Mouse (Mus musculus): ENCODE measurements around the gene Pgbd1. TPM values are rescaled to one million over a fixed set of nuclear protein-coding genes. Genes with fewer than 3 reads are reported as not detected.

Pgbd1 gene
- polyA plus RNA-seq, 1 experiment: 0.36 TPM

DNA sequence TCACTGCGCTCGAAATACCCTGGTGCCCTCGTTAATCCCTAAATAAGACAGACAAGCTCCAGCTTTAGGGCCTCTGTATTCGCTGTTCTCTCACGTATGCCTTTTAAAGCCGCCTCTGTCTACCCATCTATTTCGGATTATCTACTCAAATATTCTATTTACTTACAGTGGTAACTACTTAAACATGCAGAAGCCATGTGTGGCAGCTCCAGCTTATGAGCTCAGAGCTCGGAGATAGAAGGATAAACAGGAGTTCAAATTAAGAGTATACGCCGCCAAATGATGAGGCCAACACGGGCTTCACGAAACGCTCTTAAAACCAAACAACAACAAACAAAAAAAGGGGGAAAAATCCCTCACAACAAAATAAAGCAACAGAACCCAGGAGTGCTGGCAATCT lies 12.2 kb upstream of the Pgbd1 start:
- H3K27ac ChIP-seq (ENCODE audit: control insufficient read depth, insufficient read depth, low read length): no peak overlapping the region
- DNase-seq: no peak
- 4% methylated on average over 13 of the region's 13 CpGs for WGBS
- H3K27me3 ChIP-seq (ENCODE audit: control insufficient read depth, insufficient read depth, low read length): no peaks in the 10 kb centered on the region
- no peaks in the 10 kb centered on the region for H3K4me1 ChIP-seq (replicated peaks; ENCODE audit: control insufficient read depth, insufficient read depth, low read length)
- H3K36me3 ChIP-seq (ENCODE audit: control insufficient read depth, insufficient read depth, low read length): no peaks in the 10 kb centered on the region
- TF ChIP-seq POLR2A (IDR thresholded peaks at IDR 0.05; ENCODE audit: control insufficient read depth, extremely low read depth, insufficient read depth, low read length, poor library complexity) (no peak), CTCF (IDR thresholded peaks at IDR 0.05; ENCODE audit: borderline replicate concordance, control insufficient read depth, extremely low read depth, insufficient read depth, low read length, poor library complexity) (no peak)
- peak overlapping the region; percentile 98 for H3K4me3 ChIP-seq (ENCODE audit: control insufficient read depth, insufficient read depth, low read length)

DNA sequence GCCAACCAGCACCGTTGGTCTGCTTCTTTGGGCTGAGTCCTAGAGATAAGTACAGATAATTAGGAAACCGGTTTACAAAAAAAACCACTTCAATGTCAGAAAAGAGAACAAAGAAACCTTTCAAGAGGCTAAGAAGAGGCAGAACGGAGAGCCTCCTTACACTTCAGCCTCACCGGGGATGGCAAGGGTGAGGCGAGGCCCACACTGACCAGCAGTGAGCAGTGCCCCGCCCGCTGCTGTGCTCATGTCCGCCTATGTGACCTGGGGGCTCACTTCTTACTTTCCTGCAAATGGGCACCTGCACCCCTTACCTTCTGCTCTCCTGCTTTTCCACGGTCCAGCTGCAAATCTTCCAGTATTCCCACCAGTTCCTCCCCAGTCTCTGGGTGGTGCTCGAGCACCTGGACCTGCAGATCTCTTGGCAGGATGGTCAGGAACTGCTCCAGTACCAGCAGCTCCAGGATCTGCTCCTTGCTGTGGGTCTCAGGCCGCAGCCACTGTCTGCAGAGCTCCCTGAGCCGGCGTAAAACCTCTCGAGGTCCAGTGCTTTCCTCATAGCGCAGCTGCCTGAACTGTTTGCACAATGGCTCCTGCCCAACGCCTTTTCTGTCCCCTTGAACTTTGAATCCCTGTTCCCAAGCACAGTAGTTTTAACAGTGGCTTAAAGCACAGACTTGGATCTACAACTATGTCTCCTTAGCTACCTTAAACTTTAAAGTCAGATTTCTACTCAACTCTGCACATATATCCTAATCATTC lies 7.2 kb upstream of the Pgbd1 start:
- no peak for TF ChIP-seq CTCF (IDR thresholded peaks at IDR 0.05; ENCODE audit: borderline replicate concordance, control insufficient read depth, extremely low read depth, insufficient read depth, low read length, poor library complexity)
- no peak for TF ChIP-seq POLR2A (IDR thresholded peaks at IDR 0.05; ENCODE audit: control insufficient read depth, extremely low read depth, insufficient read depth, low read length, poor library complexity)
- no peak for DNase-seq
- H3K36me3 ChIP-seq (ENCODE audit: control insufficient read depth, insufficient read depth, low read length): peaks cover 23% of the 10 kb centered on the region
- no peak overlapping the region for H3K27ac ChIP-seq (ENCODE audit: control insufficient read depth, insufficient read depth, low read length)
- no peaks in the 10 kb centered on the region for H3K4me1 ChIP-seq (replicated peaks; ENCODE audit: control insufficient read depth, insufficient read depth, low read length)
- no peaks in the 10 kb centered on the region for H3K27me3 ChIP-seq (ENCODE audit: control insufficient read depth, insufficient read depth, low read length)
- 94% methylated on average over 16 of the region's 16 CpGs for WGBS
- H3K4me3 ChIP-seq (ENCODE audit: control insufficient read depth, insufficient read depth, low read length): no peak overlapping the region

DNA sequence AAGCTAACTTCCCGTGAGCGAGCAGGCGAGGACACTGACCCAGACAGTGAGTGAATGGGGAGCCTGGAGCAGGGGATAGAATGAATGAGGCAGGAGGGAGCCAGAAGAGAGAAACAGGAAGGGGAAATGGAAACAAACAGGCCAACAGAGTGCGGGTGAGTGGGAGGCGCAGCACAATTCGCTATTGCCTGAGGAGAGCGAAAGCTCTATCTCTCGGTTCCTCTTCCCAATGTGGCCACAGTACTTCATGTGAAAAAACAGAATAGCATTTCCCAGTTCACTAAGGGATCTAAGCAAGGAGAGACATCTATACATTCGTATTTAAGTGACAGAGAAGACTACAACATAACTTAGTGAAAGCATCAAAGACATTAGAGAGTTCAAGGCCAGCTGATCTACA lies 5.9 kb upstream of the Pgbd1 start:
- DNase-seq: no peak
- no peaks in the 10 kb centered on the region for H3K27me3 ChIP-seq (ENCODE audit: control insufficient read depth, insufficient read depth, low read length)
- WGBS: 95% methylated on average over 9 of the region's 9 CpGs

DNA sequence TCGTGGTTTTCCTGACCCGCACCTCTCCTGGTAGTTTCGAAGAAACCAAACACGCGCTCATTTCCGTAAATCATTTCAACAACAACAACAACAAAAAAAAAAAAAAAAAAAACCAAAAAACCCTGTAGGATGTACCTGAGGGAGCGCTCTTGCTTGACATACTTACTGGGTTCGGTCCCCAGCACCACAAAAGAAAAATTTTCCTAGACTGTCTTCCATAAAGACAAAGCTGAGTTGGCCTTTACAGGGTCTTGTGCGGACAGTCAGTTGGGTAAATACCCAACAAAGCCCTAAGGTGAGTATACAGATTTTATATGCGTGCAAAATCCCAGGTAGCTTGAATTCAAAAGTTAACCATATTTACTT lies 332 bp upstream of the Pgbd1 start:
- TF ChIP-seq CTCF (IDR thresholded peaks at IDR 0.05; ENCODE audit: borderline replicate concordance, control insufficient read depth, extremely low read depth, insufficient read depth, low read length, poor library complexity) (no peak), POLR2A (IDR thresholded peaks at IDR 0.05; ENCODE audit: control insufficient read depth, extremely low read depth, insufficient read depth, low read length, poor library complexity) (no peak)
- 33% methylated on average over 10 of the region's 10 CpGs for WGBS
- H3K27ac ChIP-seq (ENCODE audit: control insufficient read depth, insufficient read depth, low read length): peak overlapping the region; percentile 53; the same call in 1 of the 2 replicates

More for the DNA sequence above, 5.9 kb upstream of the Pgbd1 start:
- TF ChIP-seq CTCF (IDR thresholded peaks at IDR 0.05; ENCODE audit: borderline replicate concordance, control insufficient read depth, extremely low read depth, insufficient read depth, low read length, poor library complexity) (no peak), POLR2A (IDR thresholded peaks at IDR 0.05; ENCODE audit: control insufficient read depth, extremely low read depth, insufficient read depth, low read length, poor library complexity) (no peak)
- H3K36me3 ChIP-seq (ENCODE audit: control insufficient read depth, insufficient read depth, low read length): peaks cover 23% of the 10 kb centered on the region
- no peak overlapping the region for H3K27ac ChIP-seq (ENCODE audit: control insufficient read depth, insufficient read depth, low read length)
- no peaks in the 10 kb centered on the region for H3K4me1 ChIP-seq (replicated peaks; ENCODE audit: control insufficient read depth, insufficient read depth, low read length)
- H3K4me3 ChIP-seq (ENCODE audit: control insufficient read depth, insufficient read depth, low read length): no peak overlapping the region

DNA sequence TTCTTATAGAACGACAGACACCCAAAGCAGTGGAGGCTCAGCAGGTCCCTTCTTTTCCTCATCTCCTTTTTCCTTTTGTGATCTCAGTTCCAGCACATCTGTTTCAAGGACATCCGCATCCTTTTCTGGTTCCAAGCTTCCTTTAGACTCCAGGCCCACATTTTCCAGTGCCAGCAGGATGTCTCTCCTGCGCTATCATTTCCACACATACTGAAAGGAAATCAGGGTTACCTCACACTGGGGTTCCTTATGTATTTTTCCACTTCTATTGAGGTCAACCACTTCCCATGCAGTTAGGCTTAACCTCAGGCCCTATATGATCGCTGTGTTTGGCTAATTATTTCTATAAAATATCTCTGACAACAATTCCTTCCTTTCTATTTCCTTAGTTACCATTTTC lies 5.4 kb downstream of the Pgbd1 start:
- Histone ChIP-seq H3K36me3 (ENCODE audit: control insufficient read depth, insufficient read depth, low read length) (no peaks in the 10 kb centered on the region), H3K4me1 (replicated peaks; ENCODE audit: control insufficient read depth, insufficient read depth, low read length) (peaks cover 3% of the 10 kb centered on the region), H3K27me3 (ENCODE audit: control insufficient read depth, insufficient read depth, low read length) (no peaks in the 10 kb centered on the region), H3K4me3 (ENCODE audit: control insufficient read depth, insufficient read depth, low read length) (no peak overlapping the region), H3K27ac (ENCODE audit: control insufficient read depth, insufficient read depth, low read length) (no peak overlapping the region)
- TF ChIP-seq CTCF (IDR thresholded peaks at IDR 0.05; ENCODE audit: borderline replicate concordance, control insufficient read depth, extremely low read depth, insufficient read depth, low read length, poor library complexity) (no peak), POLR2A (IDR thresholded peaks at IDR 0.05; ENCODE audit: control insufficient read depth, extremely low read depth, insufficient read depth, low read length, poor library complexity) (no peak)
- WGBS: 87% methylated on average over 4 of the region's 4 CpGs
- DNase-seq: no peak

More for the DNA sequence above, 332 bp upstream of the Pgbd1 start:
- Histone ChIP-seq H3K4me3 (ENCODE audit: control insufficient read depth, insufficient read depth, low read length) (peak overlapping the region; percentile 94), H3K27me3 (ENCODE audit: control insufficient read depth, insufficient read depth, low read length) (no peaks in the 10 kb centered on the region), H3K4me1 (replicated peaks; ENCODE audit: control insufficient read depth, insufficient read depth, low read length) (peaks cover 3% of the 10 kb centered on the region), H3K36me3 (ENCODE audit: control insufficient read depth, insufficient read depth, low read length) (peaks cover 13% of the 10 kb centered on the region)
- no peak for DNase-seq

DNA sequence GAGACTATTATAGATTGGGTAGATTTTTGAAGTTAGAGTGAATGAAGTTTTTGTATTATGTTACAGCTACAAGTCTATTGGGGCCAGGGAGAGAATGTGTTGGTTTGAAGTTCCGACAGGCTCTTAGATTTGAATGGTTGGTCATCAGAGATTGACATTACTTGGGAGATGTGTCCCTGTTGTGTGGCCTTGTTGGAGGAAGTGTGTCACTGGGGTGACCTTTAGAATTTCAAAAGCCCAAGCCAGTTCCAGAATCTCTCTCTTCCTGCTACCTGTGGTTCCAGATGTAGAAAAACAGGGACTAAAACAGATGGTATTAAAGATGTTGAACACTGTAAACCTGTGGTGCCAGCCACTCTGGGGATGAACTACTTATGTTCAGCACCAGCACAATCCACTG lies 13.2 kb downstream of the Pgbd1 start:
- TF ChIP-seq CTCF (IDR thresholded peaks at IDR 0.05; ENCODE audit: borderline replicate concordance, control insufficient read depth, extremely low read depth, insufficient read depth, low read length, poor library complexity) (no peak), POLR2A (IDR thresholded peaks at IDR 0.05; ENCODE audit: control insufficient read depth, extremely low read depth, insufficient read depth, low read length, poor library complexity) (no peak)
- 97% methylated on average over 1 of the region's 1 CpGs for WGBS
- Histone ChIP-seq H3K4me3 (ENCODE audit: control insufficient read depth, insufficient read depth, low read length) (no peak overlapping the region), H3K27me3 (ENCODE audit: control insufficient read depth, insufficient read depth, low read length) (no peaks in the 10 kb centered on the region), H3K27ac (ENCODE audit: control insufficient read depth, insufficient read depth, low read length) (no peak overlapping the region), H3K4me1 (replicated peaks; ENCODE audit: control insufficient read depth, insufficient read depth, low read length) (no peaks in the 10 kb centered on the region), H3K36me3 (ENCODE audit: control insufficient read depth, insufficient read depth, low read length) (no peaks in the 10 kb centered on the region)
- DNase-seq: no peak

Measured in thymus, adult 2 months (tissue).